Mouse (Mus musculus): ENCODE results near the gene Eef2. TPM values are rescaled to one million over a fixed set of nuclear protein-coding genes. Genes with fewer than 3 reads are reported as not detected.
A peak's percentile ranks its signal among the peaks of the same experiment; 100 is the strongest.
"Not testable (repeated sequence)": the region's sequence is repeated elsewhere in the genome, so short reads cannot be mapped to it uniquely, and the experiment has no call there.

Gene Eef2
- polyA plus RNA-seq, 3 experiments from 2014 or later: 925 to 1,158 (median 972) TPM

DNA sequence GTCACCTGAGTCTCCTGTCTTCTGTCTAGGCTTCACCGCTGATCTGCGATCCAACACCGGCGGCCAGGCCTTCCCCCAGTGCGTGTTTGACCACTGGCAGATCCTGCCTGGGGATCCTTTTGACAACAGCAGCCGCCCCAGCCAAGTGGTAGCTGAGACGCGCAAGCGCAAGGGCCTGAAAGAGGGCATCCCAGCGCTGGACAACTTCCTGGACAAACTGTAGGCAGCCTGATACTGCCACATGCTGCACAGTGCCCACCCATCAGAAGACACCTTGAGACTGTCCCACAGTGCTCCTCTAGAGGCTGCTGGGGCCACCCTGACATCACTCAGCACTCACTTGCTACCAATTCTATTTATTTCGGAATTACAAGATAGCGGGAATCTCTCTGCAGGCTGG is 5.4 kb downstream of the Eef2 start:
- ATAC-seq: not testable (repeated sequence)

DNA sequence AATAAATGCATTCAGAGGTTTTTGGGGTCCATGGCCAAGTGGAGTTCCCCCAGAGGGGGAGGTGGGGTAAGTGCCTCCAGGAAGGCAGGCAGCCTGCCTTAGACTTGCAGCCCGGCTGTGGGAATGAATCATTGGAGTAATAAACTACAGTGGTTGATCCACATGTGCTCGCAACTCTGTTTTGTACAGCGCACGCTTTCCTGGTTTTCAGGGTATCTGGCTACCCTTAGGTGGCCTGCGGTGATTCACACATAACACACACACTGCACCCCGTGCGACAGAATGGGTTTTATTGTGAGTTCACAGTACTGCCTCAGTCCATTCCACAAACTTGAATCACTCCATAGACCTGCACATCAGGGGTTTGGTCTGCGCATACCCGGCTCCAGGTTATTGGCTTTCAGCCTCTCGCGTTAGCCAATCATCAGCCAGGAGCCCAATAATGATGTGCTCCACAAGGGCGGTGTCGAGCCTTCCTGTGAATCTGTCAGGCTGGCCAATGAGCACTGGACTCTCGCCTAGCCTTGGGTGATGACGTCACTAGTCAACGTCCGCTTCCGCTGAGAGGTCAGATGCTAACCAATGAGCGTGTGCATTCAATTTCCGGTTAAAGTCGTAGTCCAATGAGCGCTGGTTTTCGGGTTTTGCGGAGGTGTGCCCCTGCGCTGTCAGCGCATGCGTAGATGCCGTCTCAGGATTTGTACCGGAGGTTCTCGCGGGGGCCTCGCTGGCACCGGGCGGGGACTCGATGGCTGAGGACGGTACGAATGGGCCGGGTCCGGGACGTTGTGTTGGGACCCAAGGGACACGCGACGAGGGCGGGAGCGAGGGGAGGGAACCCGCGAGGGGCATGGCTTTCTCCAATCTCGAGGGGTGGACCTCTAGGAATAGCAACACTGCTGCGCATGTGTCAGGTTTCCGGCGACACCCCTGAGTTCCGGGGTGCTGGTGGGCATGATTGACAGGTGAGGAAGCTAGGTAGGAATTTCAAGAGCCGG is 6.2 kb downstream of the Eef2 start, which contains the start of gene Dapk3:
Gene Dapk3, plus strand, starts transcription at position 670 of the 998 bp plus-strand sequence.
- peak; percentile 93 for ATAC-seq

DNA sequence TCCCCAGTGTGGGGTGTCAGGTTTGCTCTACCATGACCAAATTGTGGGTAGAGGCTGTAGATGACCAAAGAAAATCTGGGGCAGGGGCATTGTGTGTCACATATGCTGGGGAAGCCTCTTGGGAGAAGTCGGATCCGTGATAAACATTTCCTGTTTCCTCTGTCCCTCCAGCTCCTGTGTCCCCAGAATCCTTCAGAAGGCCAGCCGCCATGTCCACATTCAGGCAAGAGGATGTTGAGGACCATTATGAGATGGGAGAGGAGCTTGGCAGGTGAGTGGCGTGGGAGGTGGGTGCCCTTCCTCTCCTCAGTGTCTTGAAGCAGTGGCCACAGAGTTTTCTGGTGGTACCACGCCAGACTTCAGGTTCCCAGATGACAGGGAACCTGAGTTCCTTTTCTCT is 7.4 kb downstream of the Eef2 start, which contains the start of gene 4930442H23Rik:
Gene 4930442H23Rik, minus strand, starts transcription at position 45 of the 400 bp plus-strand sequence.
- no peak for ATAC-seq

DNA sequence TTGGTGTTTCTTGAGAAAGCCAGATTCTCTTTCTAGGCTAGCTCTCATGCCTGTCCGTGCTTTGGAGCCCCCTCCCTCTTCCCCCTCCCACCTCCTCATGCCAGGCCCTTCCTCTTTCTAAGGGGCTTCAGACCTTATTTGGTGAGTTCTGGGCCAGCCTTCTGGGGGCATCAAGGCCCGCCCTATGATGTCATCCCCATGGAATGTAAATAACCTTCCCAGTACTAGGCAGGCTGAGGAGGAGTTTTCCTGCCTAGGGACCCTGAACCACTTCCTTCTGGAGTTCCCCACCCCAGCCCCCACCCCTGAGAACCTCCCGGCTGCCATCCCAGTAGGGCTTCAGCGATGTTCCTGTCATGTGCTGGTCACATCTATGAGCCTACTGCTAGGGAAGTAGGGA is 8.3 kb downstream of the Eef2 start:
- no peak for ATAC-seq

- no peak for ATAC-seq
These were observed 10.7 kb downstream of the Eef2 start for GRCm38 (mm10) chr10:81187161-81187560.

DNA sequence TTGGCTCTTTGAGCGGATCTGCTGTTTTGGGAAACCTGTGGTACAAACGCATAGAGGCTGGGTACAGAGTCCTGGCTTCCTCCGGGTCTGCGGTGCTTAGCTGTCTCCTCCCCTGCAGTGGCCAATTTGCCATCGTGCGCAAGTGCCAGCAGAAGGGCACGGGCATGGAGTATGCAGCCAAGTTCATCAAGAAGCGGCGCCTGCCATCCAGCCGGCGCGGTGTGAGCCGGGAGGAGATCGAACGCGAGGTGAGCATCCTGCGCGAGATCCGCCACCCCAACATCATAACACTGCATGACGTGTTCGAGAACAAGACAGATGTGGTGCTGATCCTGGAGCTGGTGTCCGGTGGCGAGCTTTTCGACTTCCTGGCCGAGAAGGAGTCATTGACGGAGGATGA is 13.4 kb downstream of the Eef2 start:
- ATAC-seq: no peak

- no peak for ATAC-seq
These were observed 13.9 kb downstream of the Eef2 start for GRCm38 (mm10) chr10:81190236-81190911.

DNA sequence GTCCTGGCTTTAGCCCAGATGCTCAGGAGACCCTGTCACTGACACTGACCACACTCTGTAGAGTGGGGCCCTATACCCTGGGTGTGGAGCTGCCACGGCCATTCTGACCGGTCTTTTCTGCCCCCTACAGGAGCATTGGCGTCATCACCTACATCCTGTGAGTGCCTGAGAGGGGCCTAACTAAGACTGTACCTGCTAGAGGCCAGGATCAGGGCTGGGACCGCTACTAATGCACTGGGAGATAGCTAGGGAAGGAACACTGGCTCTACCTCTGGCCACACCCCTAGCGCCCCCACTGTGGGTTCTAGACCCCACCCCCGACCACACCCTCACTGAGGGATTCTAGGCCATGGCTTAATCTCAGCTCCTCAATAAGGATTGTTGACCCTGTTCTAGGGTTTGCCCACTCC is 14.5 kb downstream of the Eef2 start:
- no peak for ATAC-seq

- ATAC-seq: no peak
These were observed 15.0 kb downstream of the Eef2 start for GRCm38 (mm10) chr10:81191342-81191982.

DNA sequence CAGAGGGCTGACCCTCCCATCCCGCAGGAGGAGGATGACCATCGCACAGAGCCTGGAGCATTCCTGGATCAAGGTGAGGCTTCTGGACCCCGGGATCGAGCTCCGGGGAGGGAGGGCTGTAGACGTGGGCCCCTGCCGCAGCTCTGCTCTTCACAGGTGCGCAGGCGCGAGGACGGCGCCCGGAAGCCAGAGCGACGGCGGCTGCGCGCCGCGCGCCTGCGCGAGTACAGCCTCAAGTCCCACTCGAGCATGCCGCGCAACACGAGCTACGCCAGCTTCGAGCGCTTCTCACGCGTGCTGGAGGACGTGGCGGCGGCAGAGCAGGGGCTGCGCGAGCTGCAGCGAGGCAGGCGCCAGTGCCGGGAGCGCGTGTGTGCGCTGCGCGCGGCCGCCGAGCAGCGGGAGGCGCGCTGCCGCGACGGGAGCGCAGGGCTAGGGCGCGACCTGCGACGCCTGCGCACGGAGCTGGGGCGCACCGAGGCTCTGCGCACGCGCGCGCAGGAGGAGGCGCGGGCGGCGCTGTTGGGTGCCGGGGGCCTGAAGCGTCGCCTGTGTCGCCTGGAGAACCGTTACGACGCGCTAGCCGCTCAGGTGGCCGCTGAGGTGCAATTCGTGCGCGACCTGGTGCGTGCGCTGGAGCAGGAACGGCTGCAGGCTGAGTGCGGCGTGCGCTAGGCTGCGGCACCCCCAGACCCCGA is 16.0 kb downstream of the Eef2 start:
- peak; percentile 74 for ATAC-seq

DNA sequence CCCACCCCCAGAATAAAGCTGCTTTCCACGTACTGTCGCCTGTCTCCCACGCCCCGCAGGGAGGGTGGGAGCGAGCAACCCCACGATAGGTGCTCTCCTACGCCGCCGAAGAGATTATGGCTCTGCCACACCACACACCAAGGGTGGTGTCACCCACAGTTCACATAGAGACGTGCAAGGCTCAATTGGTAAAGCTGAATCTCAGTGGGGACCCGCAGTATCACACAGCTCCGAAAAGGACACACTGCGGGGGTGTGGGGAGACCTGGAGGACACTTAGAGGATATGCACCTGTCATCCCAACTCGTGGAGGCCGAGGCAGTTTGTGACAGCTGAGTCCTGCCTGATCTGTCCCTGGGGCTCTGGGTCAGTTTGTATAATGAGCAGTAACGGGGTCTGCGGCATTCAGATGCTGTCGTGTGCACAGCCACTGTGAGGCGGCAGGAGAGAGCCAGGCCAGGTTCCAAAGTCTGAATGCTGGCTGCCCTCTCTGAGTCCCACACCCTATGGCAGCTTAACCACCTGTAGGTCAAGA is 16.6 kb downstream of the Eef2 start:
- peak; percentile 4 for ATAC-seq

GRCm38 (mm10) chr10:81193991-81194774 is 17.8 kb downstream of the Eef2 start:
- peak; percentile 42 for ATAC-seq

- no peak for ATAC-seq
These were observed 18.9 kb downstream of the Eef2 start for GRCm38 (mm10) chr10:81195300-81195699.

GRCm38 (mm10) chr10:81196470-81197065 is 20.1 kb downstream of the Eef2 start:
- ATAC-seq: no peak

DNA sequence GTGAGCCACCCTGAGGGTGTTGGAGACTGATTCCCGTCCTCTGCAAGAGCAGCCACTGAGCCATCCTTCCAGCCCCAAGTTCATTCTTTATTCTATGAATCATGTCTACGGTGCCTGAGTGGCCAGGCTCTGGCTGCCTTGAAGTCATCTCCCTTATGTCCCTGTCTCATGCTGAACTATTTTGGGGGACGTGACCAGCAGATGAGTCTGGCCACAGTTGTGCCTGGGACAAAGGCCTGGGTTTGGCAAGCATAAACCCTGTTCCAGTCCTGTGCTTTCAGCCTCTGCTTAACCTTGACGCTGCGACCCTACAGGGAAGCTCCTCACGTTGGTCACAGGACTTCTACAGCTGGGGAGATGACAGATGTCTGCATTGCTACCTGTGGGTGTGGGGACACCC is 20.9 kb downstream of the Eef2 start:
- ATAC-seq: no peak

GRCm38 (mm10) chr10:81198230-81198629 is 21.8 kb downstream of the Eef2 start:
- ATAC-seq: no peak

DNA sequence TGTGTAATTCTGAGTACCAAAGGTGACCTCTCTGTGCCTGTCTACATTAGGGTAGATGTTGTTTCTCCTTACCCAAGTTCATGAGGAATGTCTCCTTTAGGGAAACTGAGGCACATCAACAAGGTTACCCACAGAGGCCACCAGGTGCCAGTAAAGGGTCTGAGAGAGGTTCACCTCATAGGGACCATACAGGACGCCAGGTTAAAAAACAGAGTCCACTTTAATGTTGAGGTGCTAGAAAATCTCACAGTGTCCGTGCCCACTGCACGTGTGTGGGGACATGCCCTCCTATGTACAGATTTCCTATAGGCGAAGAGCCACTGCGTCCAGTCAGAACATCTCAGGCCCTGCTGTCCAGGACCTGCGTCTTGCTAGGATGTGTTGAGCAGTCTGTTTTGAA is 22.6 kb downstream of the Eef2 start:
- no peak for ATAC-seq

DNA sequence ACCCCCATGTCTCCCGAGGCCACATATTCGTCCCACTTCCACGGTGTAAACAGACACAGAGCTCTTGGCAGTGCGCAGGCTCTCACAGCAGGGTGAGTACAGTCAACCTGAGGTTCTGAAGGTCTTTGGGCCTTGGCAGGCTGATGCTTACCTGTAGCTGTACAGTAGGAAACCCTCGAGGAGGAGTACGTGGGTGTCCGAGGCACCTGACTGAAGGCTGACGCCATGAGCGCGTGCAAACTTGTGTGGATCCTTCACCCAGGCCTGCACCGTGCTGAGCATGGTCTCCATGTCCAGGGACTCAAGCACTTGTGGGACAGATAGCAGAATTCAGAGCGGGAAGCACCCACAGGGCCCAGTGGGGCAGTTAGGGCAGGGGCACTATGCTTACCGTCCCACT is 23.7 kb downstream of the Eef2 start:
- no peak for ATAC-seq

DNA sequence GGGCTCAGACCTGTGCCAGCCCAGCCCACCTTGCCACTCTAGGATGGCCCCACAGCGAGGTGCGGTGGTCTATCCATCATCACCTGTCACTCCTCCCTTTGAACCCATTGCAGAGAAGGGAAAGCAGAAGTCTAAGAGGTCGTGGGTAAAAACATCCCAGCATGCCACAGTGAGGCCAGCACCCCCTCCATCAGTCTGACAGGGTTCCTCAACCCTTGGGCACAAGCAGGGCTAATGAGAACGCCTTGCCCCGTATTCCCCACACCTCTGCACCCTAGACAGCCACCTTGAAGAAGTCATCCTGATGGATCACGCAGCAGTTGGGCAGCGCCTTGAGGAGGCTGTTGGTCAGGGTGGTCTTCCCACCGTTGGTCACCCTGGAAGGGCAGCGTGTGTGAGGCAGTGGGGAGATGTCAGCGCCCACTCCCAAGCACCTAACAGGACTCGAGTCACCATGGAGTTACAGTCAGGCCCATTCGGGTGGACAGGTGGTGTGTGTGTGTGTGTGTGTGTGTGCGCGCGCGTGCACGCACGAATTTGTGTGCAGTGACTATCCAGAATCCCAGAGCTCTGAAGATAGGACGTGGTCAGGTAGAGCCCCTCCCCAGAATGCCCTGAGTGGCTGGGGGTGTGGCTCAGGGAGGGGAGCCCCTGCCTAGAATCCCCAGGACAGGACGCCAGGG is 24.3 kb downstream of the Eef2 start:
- ATAC-seq: no peak

Data from inflammation-experienced regulatory T-cells, adult 6 months (primary cell).